Mouse (Mus musculus): Measurements from ENCODE around the gene Stac2. TPM values are rescaled to one million over a fixed set of nuclear protein-coding genes. Genes with fewer than 3 reads are reported as not detected.

The Stac2 gene
- polyA plus RNA-seq, 1 experiment: 9.6 TPM

DNA sequence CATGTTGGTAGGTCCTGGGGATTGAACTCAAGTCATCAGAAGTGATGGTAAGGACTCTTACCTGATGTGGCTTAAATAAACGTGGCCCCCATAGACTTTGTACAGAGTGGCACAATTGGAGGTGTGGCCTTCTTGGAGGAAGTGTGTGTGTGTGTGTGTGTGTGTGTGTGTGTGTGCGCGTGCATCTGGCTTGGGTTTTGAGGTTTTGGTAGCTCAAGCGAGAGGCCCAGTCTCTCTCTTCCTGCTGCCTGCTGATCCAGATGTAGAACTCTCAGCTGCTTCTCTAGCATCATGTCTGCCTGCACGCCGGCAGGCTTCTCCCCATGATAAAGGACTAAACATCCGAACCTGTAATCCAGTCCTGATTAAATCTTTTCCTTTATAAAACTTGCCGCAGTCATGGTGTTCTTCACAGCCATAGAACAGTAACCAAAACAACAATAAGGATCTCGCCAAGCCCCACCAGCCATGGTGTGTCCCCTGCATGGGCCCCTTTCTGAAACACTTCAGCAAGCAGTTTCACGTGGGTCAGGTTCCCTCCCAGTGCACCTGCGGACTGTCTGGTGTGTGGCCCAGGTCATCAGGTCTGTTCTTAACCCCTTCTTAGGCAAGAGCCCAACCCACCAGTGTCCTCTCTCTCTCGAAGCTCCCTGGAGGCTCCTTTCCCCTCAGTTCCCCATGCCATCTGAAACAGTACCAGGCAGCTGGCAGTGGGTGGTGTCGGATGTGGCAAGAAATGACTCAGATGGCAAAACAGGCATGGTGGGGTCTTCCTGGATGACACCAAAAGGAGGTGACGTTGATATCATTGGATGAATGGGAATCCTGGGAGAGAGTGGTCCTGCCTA, 3.4 kb downstream of the Stac2 start:
- no peak overlapping the region for H3K9ac ChIP-seq (ENCODE audit: low read depth, poor library complexity, severe bottlenecking)
- no peak overlapping the region for H3K4me3 ChIP-seq (ENCODE audit: low read depth, low read length)
- peaks cover 6% of the 10 kb centered on the region for H3K4me1 ChIP-seq (ENCODE audit: control insufficient read depth, insufficient read depth, low read length)
- no peaks in the 10 kb centered on the region for H3K9me3 ChIP-seq (replicated peaks; ENCODE audit: control insufficient read depth, insufficient read depth, low read length, poor library complexity, severe bottlenecking)
- TF ChIP-seq CTCF (IDR thresholded peaks at IDR 0.05; ENCODE audit: low read depth, low read length) (no peak), POLR2A (IDR thresholded peaks at IDR 0.05; ENCODE audit: insufficient read depth, low read length) (no peak), EP300 (IDR thresholded peaks at IDR 0.05; ENCODE audit: insufficient read depth, low read depth, low read length) (no peak)
- no peaks in the 10 kb centered on the region for H3K36me3 ChIP-seq (ENCODE audit: control insufficient read depth, insufficient read depth, low read length, poor library complexity, severe bottlenecking)
- peaks cover 3% of the 10 kb centered on the region for H3K27me3 ChIP-seq (ENCODE audit: control insufficient read depth, insufficient read depth, low read length, poor library complexity, severe bottlenecking)
- H3K27ac ChIP-seq (ENCODE audit: insufficient read depth, low read length): no peak overlapping the region

DNA sequence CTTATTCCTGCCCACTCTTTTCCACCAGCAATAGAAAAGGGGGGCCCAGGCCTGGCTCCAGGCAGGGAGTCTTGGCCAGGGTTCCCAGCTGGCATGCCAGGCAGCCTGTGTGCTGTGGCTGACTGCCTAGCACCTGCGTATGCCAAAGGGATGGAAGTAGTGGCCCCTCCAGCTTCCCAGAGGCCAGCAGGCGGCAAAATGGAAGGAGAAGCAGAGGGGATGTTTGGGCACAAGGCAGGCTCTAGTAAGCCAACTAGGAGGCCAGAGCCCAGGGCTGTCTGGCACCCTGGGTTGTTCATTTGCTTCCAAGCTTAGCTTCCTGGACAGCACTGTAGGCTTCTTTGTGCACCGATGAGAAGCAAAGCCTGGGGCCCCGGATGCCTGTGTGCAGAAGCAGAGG, 5.5 kb downstream of the Stac2 start:
- Histone ChIP-seq H3K36me3 (ENCODE audit: control insufficient read depth, insufficient read depth, low read length, poor library complexity, severe bottlenecking) (no peaks in the 10 kb centered on the region), H3K9me3 (replicated peaks; ENCODE audit: control insufficient read depth, insufficient read depth, low read length, poor library complexity, severe bottlenecking) (no peaks in the 10 kb centered on the region), H3K9ac (ENCODE audit: low read depth, poor library complexity, severe bottlenecking) (no peak overlapping the region), H3K27me3 (ENCODE audit: control insufficient read depth, insufficient read depth, low read length, poor library complexity, severe bottlenecking) (peaks cover 3% of the 10 kb centered on the region), H3K4me1 (ENCODE audit: control insufficient read depth, insufficient read depth, low read length) (peaks cover 6% of the 10 kb centered on the region), H3K4me3 (ENCODE audit: low read depth, low read length) (no peak overlapping the region), H3K27ac (ENCODE audit: insufficient read depth, low read length) (no peak overlapping the region)
- no peak for TF ChIP-seq EP300 (IDR thresholded peaks at IDR 0.05; ENCODE audit: insufficient read depth, low read depth, low read length)

DNA sequence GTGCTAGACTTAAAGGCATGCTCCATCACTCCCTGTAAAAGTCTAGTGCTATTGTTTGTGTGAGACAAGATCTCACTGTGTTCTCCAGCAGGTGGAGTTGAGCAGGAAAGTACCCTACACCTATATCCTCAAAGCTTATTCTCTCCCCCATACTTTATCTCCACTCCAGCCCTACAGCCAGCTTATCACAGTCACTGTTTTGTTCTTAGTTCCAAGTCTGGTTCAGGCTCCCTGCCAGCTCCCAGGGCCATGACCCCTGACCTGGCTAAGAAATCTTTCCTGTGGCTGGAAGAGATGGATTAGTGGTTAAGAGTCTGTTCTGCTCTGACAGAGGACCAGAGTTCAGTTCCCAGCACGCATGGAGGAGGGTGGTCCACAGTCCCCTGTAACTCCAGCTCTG, 6.8 kb downstream of the Stac2 start:
- H3K36me3 ChIP-seq (ENCODE audit: control insufficient read depth, insufficient read depth, low read length, poor library complexity, severe bottlenecking): no peaks in the 10 kb centered on the region
- H3K4me3 ChIP-seq (ENCODE audit: low read depth, low read length): no peak overlapping the region
- H3K9ac ChIP-seq (ENCODE audit: low read depth, poor library complexity, severe bottlenecking): no peak overlapping the region
- no peaks in the 10 kb centered on the region for H3K27me3 ChIP-seq (ENCODE audit: control insufficient read depth, insufficient read depth, low read length, poor library complexity, severe bottlenecking)
- no peaks in the 10 kb centered on the region for H3K9me3 ChIP-seq (replicated peaks; ENCODE audit: control insufficient read depth, insufficient read depth, low read length, poor library complexity, severe bottlenecking)
- H3K27ac ChIP-seq (ENCODE audit: insufficient read depth, low read length): no peak overlapping the region
- TF ChIP-seq CTCF (IDR thresholded peaks at IDR 0.05; ENCODE audit: low read depth, low read length) (no peak), EP300 (IDR thresholded peaks at IDR 0.05; ENCODE audit: insufficient read depth, low read depth, low read length) (no peak), POLR2A (IDR thresholded peaks at IDR 0.05; ENCODE audit: insufficient read depth, low read length) (no peak)
- H3K4me1 ChIP-seq (ENCODE audit: control insufficient read depth, insufficient read depth, low read length): peaks cover 8% of the 10 kb centered on the region

DNA sequence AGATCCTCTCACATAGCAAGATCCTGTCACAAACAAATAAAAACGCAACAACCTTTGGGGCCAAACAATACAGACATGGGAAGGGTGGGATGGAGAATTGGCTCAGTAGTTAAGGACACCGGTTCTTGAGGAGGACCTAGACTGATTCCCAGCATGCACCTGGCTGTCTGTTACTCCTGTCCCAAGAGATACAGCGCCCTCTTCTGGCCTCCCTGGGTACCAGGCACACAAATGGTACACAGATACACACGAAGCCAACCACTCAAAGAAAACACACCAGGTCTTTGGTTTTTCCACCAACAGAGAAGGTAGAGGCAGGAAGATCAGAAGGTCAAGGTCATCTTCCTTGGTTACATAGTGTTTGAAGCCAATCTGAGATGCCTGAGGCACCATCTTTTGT, 7.7 kb downstream of the Stac2 start:
- Histone ChIP-seq H3K9ac (ENCODE audit: low read depth, poor library complexity, severe bottlenecking) (no peak overlapping the region), H3K36me3 (ENCODE audit: control insufficient read depth, insufficient read depth, low read length, poor library complexity, severe bottlenecking) (no peaks in the 10 kb centered on the region), H3K27me3 (ENCODE audit: control insufficient read depth, insufficient read depth, low read length, poor library complexity, severe bottlenecking) (no peaks in the 10 kb centered on the region), H3K9me3 (replicated peaks; ENCODE audit: control insufficient read depth, insufficient read depth, low read length, poor library complexity, severe bottlenecking) (no peaks in the 10 kb centered on the region), H3K4me3 (ENCODE audit: low read depth, low read length) (no peak overlapping the region), H3K4me1 (ENCODE audit: control insufficient read depth, insufficient read depth, low read length) (peaks cover 9% of the 10 kb centered on the region), H3K27ac (ENCODE audit: insufficient read depth, low read length) (no peak overlapping the region)
- peak; percentile 79 for TF ChIP-seq CTCF (IDR thresholded peaks at IDR 0.05; ENCODE audit: low read depth, low read length)
- TF ChIP-seq EP300 (IDR thresholded peaks at IDR 0.05; ENCODE audit: insufficient read depth, low read depth, low read length): no peak

DNA sequence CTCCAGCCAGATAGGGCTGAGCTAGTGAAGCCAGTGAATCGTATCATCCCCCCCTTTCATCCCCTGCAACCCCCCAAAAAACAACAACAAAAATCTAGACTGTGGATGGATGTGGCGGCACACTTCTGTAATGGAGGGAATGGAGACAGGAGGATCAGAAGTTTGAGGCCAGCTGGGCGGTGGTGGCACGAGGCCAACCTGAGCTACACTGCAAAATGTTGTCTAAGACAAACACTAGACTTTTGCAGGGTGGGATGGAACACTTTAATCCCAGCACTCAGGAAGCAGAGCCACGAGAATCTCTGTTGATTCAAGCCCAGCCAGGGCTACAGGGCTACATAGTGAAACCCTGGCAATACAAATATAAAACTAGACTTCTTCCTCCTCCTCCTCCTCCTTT, 9.2 kb downstream of the Stac2 start:
- no peak overlapping the region for H3K27ac ChIP-seq (ENCODE audit: insufficient read depth, low read length)
- peak overlapping the region; percentile 29; the same call in 1 of the 2 replicates for H3K9ac ChIP-seq (ENCODE audit: low read depth, poor library complexity, severe bottlenecking)
- no peaks in the 10 kb centered on the region for H3K36me3 ChIP-seq (ENCODE audit: control insufficient read depth, insufficient read depth, low read length, poor library complexity, severe bottlenecking)
- TF ChIP-seq POLR2A (IDR thresholded peaks at IDR 0.05; ENCODE audit: insufficient read depth, low read length): no peak
- no peak overlapping the region for H3K4me3 ChIP-seq (ENCODE audit: low read depth, low read length)
- no peaks in the 10 kb centered on the region for H3K9me3 ChIP-seq (replicated peaks; ENCODE audit: control insufficient read depth, insufficient read depth, low read length, poor library complexity, severe bottlenecking)
- H3K4me1 ChIP-seq (ENCODE audit: control insufficient read depth, insufficient read depth, low read length): peaks cover 8% of the 10 kb centered on the region
- H3K27me3 ChIP-seq (ENCODE audit: control insufficient read depth, insufficient read depth, low read length, poor library complexity, severe bottlenecking): no peaks in the 10 kb centered on the region

DNA sequence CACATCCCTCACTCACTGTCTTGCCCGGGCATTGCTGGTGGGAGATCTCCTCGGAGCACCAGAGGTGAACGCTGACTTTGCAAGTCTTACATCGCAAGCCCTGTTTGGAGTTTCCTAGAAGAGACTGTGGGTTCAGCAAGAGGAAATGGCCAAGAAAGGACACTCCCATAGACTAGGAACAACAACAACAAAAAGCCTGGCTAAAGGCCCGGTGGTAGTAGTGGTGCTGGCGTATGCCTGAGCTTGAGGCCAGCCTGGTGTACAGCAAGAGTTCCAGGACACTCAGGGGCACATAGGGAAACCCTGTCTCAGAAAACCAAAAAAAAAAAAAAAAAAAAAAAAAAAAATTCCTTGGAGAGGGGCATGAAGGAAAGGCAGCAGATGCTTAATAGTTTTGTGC, 10.5 kb downstream of the Stac2 start:
- Histone ChIP-seq H3K36me3 (ENCODE audit: control insufficient read depth, insufficient read depth, low read length, poor library complexity, severe bottlenecking) (no peaks in the 10 kb centered on the region), H3K4me3 (ENCODE audit: low read depth, low read length) (no peak overlapping the region), H3K4me1 (ENCODE audit: control insufficient read depth, insufficient read depth, low read length) (peaks cover 8% of the 10 kb centered on the region), H3K9ac (ENCODE audit: low read depth, poor library complexity, severe bottlenecking) (no peak overlapping the region), H3K27ac (ENCODE audit: insufficient read depth, low read length) (no peak overlapping the region), H3K27me3 (ENCODE audit: control insufficient read depth, insufficient read depth, low read length, poor library complexity, severe bottlenecking) (no peaks in the 10 kb centered on the region), H3K9me3 (replicated peaks; ENCODE audit: control insufficient read depth, insufficient read depth, low read length, poor library complexity, severe bottlenecking) (no peaks in the 10 kb centered on the region)
- TF ChIP-seq EP300 (IDR thresholded peaks at IDR 0.05; ENCODE audit: insufficient read depth, low read depth, low read length): no peak
- no peak for TF ChIP-seq CTCF (IDR thresholded peaks at IDR 0.05; ENCODE audit: low read depth, low read length)
- no peak for TF ChIP-seq POLR2A (IDR thresholded peaks at IDR 0.05; ENCODE audit: insufficient read depth, low read length)
